Mouse (Mus musculus): Measurements from ENCODE around the gene Fbxw10. TPM values are rescaled to one million over a fixed set of nuclear protein-coding genes. Genes with fewer than 3 reads are reported as not detected.

Fbxw10 gene
- polyA plus RNA-seq, 1 experiment from 2014 or later, result 0.66 TPM

DNA sequence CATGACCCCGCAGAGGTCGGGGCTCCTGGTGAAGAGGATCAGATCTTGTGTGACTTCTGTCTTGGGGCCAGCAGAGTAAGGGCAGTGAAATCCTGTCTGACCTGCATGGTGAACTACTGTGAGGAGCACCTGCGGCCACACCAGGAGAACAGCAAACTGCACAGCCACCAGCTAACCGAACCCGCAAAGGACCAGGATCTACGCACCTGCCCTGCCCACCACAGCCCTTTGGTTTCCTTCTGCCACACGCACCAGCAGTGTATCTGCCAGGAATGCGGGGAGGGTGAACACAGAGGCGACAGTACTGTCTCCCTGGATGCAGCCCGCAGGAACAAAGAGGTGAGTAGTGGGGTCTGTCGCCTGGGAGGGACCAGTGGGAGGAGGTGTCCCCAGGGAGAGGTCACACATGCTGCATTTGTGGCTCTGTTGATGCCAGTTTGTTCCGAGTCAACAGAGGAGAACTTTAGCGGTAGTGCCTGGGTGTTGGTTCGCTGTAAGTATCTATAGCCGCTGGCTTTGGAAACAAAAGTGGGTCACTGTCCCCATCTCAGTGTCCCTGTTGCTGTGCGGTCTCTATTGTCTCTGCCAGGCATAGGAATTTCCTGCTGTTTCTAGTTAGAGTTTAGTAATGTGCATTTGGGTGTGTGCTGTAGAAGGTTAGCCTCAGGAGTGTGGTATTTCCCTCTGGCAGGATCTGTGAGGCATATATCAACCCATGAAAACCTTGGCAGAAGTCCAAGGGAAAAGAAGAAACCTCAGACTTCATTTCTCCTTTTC is 26.0 kb upstream of the Fbxw10 start:
- peaks cover 15% of the 10 kb centered on the region for H3K4me1 ChIP-seq (replicated peaks)
- H3K4me3 ChIP-seq, result peak overlapping the region; percentile 37
- peak; percentile 66 for ATAC-seq (ENCODE audit: low FRiP score, low read depth)
- WGBS, result 11% methylated on average over 16 of the region's 16 CpGs
- H3K27ac ChIP-seq (replicated peaks), result peak overlapping the region; percentile 30
- peak overlapping the region; percentile 39 for H3K9ac ChIP-seq
- H3K9me3 ChIP-seq, result no peaks in the 10 kb centered on the region
- peak overlapping the region; percentile 61 for H3K4me2 ChIP-seq
- no peaks in the 10 kb centered on the region for H3K36me3 ChIP-seq
- H3K27me3 ChIP-seq, result no peaks in the 10 kb centered on the region

DNA sequence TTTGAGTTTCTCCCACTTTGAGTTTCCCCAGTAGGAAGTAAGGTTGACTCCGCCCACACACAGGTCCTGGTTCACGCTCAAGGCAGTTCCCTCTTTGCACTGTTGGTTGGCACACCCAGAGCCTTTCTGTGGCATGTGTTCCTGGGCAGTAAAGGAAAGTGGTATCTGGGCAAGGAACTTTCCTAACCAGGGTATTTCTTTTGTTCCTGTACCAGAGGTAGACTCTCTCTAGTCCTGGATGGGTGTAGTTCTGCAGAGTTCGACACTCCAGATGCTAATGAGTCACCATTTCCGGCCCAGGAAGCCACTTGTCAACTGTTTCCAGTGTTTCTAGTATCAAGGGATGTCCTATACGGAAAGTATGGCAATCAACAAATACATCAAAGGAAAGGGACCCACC is 25.0 kb upstream of the Fbxw10 start:
- Histone ChIP-seq H3K9me3 (no peaks in the 10 kb centered on the region), H3K4me1 (replicated peaks) (peaks cover 15% of the 10 kb centered on the region), H3K27ac (replicated peaks) (no peak overlapping the region), H3K4me3 (peak overlapping the region; percentile 17), H3K36me3 (no peaks in the 10 kb centered on the region), H3K4me2 (peak overlapping the region; percentile 26), H3K27me3 (no peaks in the 10 kb centered on the region), H3K9ac (no peak overlapping the region)
- WGBS, result 72% methylated on average over 5 of the region's 5 CpGs
- no peak for ATAC-seq (ENCODE audit: low FRiP score, low read depth)

DNA sequence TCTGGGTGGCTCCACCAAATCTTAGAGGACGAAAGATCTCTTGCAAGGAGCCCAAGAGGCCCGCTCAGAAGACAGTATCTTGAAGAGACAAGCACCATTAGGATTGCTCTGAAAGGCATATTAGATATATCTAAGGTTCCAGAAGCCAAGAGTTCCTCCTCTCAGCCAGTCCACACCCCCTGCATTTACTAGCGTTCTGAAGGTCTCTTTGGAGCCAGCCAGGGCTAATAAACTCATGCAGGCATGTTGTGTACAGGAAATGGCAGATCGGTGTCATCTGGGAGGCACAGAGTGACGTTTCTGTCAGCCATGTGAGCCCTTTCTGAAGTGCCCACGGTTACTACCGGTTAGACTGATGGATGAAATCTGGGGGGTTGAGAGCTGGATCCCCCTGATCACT is 22.7 kb upstream of the Fbxw10 start:
- no peaks in the 10 kb centered on the region for H3K36me3 ChIP-seq
- 83% methylated on average over 7 of the region's 7 CpGs for WGBS

DNA sequence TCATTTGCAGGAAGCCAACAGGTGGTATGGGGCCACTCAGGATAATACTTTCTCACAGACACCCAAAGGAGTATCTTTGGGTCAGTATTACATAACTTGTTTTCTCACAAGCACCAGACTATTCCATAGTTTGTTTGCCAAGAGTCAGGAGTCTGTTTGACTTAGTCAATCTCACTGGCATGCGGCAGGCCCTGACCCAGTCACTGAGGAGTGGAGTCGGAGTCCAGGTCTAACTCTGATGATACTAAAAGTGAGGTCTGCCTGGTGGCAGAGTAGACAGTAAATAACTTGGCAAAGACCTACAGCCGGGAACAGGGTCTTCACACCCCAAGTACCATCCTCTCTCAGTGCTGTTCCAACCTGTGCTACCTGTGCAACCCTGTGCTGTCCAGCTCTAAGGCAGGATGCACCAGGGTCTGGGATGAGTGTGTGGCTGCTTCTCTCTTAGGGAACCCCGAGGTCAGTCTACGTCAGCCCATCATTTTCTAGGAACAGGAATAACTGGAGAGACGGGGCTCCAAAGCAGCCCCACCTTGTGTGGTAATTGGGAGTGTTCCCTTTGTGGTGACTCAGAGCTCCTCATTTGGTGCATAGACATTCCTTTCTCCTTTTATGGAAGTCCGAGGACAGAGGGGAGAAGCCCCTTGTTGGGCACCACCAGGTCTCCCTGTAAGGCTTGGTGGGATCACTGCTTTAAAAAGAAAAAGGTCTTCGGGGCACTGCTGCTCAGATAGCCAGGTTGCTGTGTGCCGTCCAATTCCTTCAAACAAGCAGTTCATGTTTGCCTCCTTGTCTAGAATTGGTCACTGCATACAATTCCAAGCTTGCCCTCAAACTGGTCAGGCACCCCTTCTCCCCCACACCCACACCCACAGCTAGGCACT is 21.4 kb upstream of the Fbxw10 start:
- Histone ChIP-seq H3K27me3 (no peaks in the 10 kb centered on the region), H3K4me3 (no peak overlapping the region), H3K9ac (no peak overlapping the region), H3K9me3 (no peaks in the 10 kb centered on the region), H3K27ac (replicated peaks) (no peak overlapping the region), H3K4me2 (no peak overlapping the region), H3K36me3 (no peaks in the 10 kb centered on the region), H3K4me1 (replicated peaks) (peaks cover 7% of the 10 kb centered on the region)
- ATAC-seq (ENCODE audit: low FRiP score, low read depth), result no peak
- WGBS, result 83% methylated on average over 9 of the region's 9 CpGs

More for the DNA sequence above, 22.7 kb upstream of the Fbxw10 start:
- Histone ChIP-seq H3K27me3 (no peaks in the 10 kb centered on the region), H3K9me3 (no peaks in the 10 kb centered on the region), H3K4me3 (no peak overlapping the region), H3K9ac (no peak overlapping the region), H3K4me2 (no peak overlapping the region), H3K27ac (replicated peaks) (no peak overlapping the region), H3K4me1 (replicated peaks) (peaks cover 15% of the 10 kb centered on the region)
- no peak for ATAC-seq (ENCODE audit: low FRiP score, low read depth)

DNA sequence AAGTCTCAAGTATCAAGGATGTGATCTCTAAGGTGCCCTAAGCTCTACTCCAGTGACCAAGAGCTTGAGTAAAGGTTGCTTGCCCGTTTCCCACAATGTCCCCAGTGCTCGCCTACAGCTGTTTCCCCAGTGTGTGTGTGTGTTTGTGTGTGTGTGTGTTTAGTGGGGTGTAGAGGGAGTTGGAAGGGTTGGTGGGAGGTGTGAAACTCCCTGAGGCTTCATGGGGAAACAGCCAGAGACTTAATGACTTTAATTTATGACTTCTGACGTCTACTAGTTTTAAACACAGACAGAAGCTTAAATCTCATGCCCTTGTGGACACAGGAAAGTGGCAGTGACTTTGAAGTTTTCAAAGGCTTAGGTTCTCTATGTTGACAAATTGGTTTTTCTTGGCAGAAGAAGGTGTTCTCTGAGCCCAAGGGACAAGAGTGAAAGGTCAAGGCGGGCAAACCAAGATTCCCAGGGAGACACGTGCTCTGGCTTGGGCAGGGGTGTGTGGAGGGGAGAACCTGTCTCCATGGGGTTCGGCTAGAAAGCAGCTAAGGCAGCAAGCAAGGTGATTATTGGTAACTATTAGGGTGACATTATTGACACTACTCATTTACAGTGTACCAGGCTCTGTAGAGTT is 20.6 kb upstream of the Fbxw10 start:
- ATAC-seq (ENCODE audit: low FRiP score, low read depth), result no peak
- Histone ChIP-seq H3K36me3 (no peaks in the 10 kb centered on the region), H3K27me3 (no peaks in the 10 kb centered on the region), H3K4me3 (no peak overlapping the region), H3K4me2 (no peak overlapping the region), H3K9me3 (no peaks in the 10 kb centered on the region), H3K27ac (replicated peaks) (no peak overlapping the region), H3K4me1 (replicated peaks) (no peaks in the 10 kb centered on the region), H3K9ac (no peak overlapping the region)
- 80% methylated on average over 6 of the region's 6 CpGs for WGBS

DNA sequence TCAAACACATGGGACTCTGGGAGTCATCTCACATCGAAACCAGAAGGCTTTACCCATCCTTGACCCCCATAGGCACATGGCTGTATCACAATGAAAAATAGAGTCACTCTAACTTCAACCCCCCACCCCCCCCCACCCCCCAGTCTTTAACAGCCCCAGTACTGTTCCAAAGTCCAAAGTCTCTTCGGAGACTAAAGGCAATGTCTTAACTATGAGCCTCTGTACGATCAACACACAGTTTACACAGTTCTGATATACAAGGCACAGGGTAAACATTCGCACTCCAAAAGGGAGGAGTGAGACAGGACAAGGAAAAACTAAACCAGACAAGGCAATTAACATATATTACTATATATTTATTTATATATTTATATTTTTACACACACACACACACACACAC is 19.7 kb upstream of the Fbxw10 start:
- ATAC-seq (ENCODE audit: low FRiP score, low read depth), result no peak

DNA sequence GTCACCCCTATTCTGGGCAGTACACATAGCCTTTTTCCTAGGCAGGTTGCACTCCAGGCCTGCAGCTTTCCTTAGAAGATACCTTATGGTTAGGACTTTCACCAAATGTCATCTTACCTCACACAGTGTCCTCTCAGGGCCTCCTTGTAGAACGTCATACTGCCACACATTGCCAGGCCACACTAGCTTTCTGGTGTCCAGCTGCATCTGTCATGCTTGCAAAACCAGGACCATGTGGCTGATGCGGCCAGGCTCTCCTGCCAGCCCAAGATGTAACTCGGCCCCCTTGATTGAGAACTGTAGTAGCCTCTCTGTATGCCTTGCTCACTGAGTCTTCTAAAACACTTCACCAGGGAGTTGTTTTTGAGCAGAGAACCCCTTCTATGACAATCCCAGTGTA is 19.0 kb upstream of the Fbxw10 start:
- no peak overlapping the region for H3K4me2 ChIP-seq
- H3K4me3 ChIP-seq, result no peak overlapping the region
- H3K27me3 ChIP-seq, result no peaks in the 10 kb centered on the region
- H3K27ac ChIP-seq (replicated peaks), result no peak overlapping the region
- H3K9me3 ChIP-seq, result no peaks in the 10 kb centered on the region
- no peak overlapping the region for H3K9ac ChIP-seq
- ATAC-seq (ENCODE audit: low FRiP score, low read depth), result no peak
- 87% methylated on average over 3 of the region's 3 CpGs for WGBS
- H3K4me1 ChIP-seq (replicated peaks), result no peaks in the 10 kb centered on the region
- no peaks in the 10 kb centered on the region for H3K36me3 ChIP-seq

More for the DNA sequence above, 19.7 kb upstream of the Fbxw10 start:
- no peak overlapping the region for H3K9ac ChIP-seq
- no peak overlapping the region for H3K4me3 ChIP-seq
- no peaks in the 10 kb centered on the region for H3K4me1 ChIP-seq (replicated peaks)
- no peaks in the 10 kb centered on the region for H3K9me3 ChIP-seq
- WGBS, result 96% methylated on average over 4 of the region's 4 CpGs
- H3K36me3 ChIP-seq, result no peaks in the 10 kb centered on the region
- H3K27ac ChIP-seq (replicated peaks), result no peak overlapping the region
- H3K4me2 ChIP-seq, result no peak overlapping the region
- H3K27me3 ChIP-seq, result no peaks in the 10 kb centered on the region

DNA sequence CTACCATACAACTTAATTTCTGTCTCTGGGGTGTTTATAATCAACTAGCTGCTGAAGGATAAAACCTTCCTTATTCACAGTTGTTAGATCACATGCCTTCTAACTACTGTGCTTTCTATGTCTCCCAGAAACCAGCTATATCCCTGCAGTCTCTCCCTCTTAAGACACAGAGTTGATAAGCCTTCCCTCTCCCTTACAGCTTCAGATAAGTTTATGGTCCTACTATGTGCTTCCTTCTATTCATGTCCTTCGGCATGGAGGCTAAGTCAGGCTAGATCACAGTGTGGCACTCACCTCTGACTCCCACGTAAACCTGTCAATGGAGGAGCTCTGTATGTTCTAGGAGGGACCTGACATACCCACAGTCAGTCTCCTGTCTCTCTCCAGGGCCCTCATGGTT is 16.5 kb upstream of the Fbxw10 start:
- WGBS, result 86% methylated on average over 2 of the region's 2 CpGs
- ATAC-seq (ENCODE audit: low FRiP score, low read depth), result no peak

DNA sequence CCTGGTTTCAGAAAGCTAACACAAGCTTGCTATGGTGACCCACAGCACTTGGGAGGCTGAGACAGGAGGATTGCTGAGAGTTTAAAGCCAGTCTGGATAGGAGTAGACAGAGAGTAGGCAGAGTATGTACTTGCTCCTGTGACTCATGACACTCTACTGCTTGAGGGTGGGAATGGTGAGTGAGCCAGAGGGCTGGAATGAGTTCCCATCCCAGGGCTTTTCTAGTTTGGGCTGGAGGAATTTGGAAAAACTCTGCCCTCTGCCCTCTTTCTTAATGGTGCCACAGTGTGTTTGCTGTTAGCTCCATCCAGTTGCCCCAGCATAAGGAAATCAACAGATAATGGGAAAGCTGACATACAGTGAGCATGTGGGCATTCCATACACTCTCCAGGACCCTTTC is 15.0 kb upstream of the Fbxw10 start:
- Histone ChIP-seq H3K4me1 (replicated peaks) (no peaks in the 10 kb centered on the region), H3K9me3 (no peaks in the 10 kb centered on the region), H3K4me2 (no peak overlapping the region), H3K27me3 (no peaks in the 10 kb centered on the region), H3K4me3 (no peak overlapping the region), H3K27ac (replicated peaks) (no peak overlapping the region), H3K36me3 (no peaks in the 10 kb centered on the region), H3K9ac (no peak overlapping the region)
- no peak for ATAC-seq (ENCODE audit: low FRiP score, low read depth)

More for the DNA sequence above, 16.5 kb upstream of the Fbxw10 start:
- no peaks in the 10 kb centered on the region for H3K4me1 ChIP-seq (replicated peaks)
- no peak overlapping the region for H3K27ac ChIP-seq (replicated peaks)
- no peaks in the 10 kb centered on the region for H3K36me3 ChIP-seq
- H3K9ac ChIP-seq, result no peak overlapping the region
- H3K9me3 ChIP-seq, result no peaks in the 10 kb centered on the region
- H3K27me3 ChIP-seq, result no peaks in the 10 kb centered on the region
- H3K4me2 ChIP-seq, result no peak overlapping the region
- no peak overlapping the region for H3K4me3 ChIP-seq

DNA sequence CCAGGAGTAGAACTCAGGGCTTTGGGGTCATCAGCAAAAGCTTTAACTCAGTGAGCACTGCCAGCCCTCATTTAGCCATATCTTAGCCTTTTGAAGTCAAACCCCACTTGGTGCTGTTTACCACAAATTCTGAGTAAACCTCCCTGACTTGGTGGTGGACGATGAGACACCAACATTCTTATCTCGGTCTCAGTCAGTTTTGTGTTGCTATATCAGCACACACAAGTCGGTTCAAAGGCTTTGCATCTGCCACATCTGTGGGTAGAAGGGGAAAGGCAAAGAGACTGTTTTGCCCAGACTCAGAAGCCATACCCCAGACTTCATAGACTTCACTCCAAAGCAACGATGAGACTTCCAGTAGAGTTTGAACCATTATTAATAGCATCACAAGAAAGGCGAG is 2.3 kb upstream of the Fbxw10 start:
- no peak for ATAC-seq (ENCODE audit: low FRiP score, low read depth)
- no peak overlapping the region for H3K4me2 ChIP-seq
- H3K4me1 ChIP-seq (replicated peaks), result 0 out of 2 replicates have a peak, but pooled peaks cover 4% of the 10 kb centered on the region
- no peak overlapping the region for H3K4me3 ChIP-seq
- 91% methylated on average over 5 of the region's 5 CpGs for WGBS
- no peaks in the 10 kb centered on the region for H3K27me3 ChIP-seq
- no peak overlapping the region for H3K9ac ChIP-seq
- H3K9me3 ChIP-seq, result no peaks in the 10 kb centered on the region
- H3K27ac ChIP-seq (replicated peaks), result no peak overlapping the region
- no peaks in the 10 kb centered on the region for H3K36me3 ChIP-seq

DNA sequence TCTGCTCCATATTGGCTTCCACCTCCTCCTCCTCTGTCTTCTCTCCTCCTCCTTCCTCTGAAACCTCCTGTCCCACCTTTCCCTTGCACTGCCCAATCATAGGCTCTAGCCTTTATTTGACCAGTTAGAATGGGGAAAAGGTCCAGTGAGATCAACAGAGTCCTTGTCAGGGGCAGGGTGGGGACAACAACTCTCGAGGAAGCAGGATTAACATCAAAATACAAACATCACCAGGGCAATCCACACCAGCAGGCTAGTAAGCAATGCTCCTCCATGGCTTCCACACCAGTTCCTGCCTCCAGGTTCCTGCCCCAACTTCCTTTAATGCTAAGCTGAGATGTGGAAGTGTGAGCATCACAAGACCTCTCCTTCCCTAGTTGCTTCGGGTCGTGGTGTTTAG is 1.1 kb upstream of the Fbxw10 start:
- 64% methylated on average over 3 of the region's 3 CpGs for WGBS
- no peak for ATAC-seq (ENCODE audit: low FRiP score, low read depth)
- no peak overlapping the region for H3K27ac ChIP-seq (replicated peaks)
- no peak overlapping the region for H3K4me3 ChIP-seq
- H3K4me2 ChIP-seq, result no peak overlapping the region
- H3K27me3 ChIP-seq, result no peaks in the 10 kb centered on the region
- H3K36me3 ChIP-seq, result no peaks in the 10 kb centered on the region
- no peaks in the 10 kb centered on the region for H3K9me3 ChIP-seq
- H3K9ac ChIP-seq, result no peak overlapping the region
- H3K4me1 ChIP-seq (replicated peaks), result 0 out of 2 replicates have a peak, but pooled peaks cover 4% of the 10 kb centered on the region

DNA sequence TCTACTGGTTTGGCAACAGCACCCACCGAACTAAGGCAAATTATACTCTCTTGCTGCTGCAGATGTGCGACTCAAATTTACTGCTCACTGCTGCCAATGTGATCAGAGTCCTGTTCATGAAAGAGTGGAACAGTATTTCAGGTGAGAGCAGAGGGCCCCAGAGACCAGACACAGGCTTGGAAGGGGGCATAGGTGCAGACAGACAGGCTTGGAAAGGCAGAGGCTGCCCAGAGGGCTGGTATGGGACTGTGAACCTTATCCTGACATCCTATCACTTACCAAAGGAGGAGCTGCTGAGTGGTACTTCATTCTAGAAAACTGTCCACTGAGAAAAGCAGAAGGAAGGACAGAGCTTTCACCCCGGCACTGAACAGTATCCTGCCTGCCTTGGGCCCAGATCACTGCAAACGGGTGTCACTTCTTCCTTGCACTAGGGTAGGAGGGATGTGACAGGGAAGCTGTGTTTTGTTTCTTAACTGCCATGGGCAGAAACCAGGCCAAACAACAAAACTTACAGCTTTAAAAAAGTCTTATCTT is 854 bp downstream of the Fbxw10 start:
- Histone ChIP-seq H3K4me1 (replicated peaks) (0 out of 2 replicates have a peak, but pooled peaks cover 4% of the 10 kb centered on the region), H3K4me3 (no peak overlapping the region), H3K27ac (replicated peaks) (no peak overlapping the region), H3K4me2 (no peak overlapping the region), H3K27me3 (no peaks in the 10 kb centered on the region), H3K36me3 (no peaks in the 10 kb centered on the region), H3K9ac (no peak overlapping the region), H3K9me3 (no peaks in the 10 kb centered on the region)
- WGBS, result 59% methylated on average over 4 of the region's 4 CpGs
- ATAC-seq (ENCODE audit: low FRiP score, low read depth), result no peak

All from hindbrain, embryonic 15.5 days (tissue).